Mouse (Mus musculus) gastrocnemius, postnatal 4 days (tissue): ENCODE measurements around the gene Insyn1. TPM values are rescaled to one million over a fixed set of nuclear protein-coding genes. Genes with fewer than 3 reads are reported as not detected.
A peak's percentile ranks its signal among the peaks of the same experiment; 100 is the strongest.

Experiments used
- DNase-seq, 2 experiments: peaks; one replicate each; pipeline ENCODE4 v3.0.0; 2021 to 2022; ENCODE audit warnings: low spot score in 2 of 2, mixed read lengths in 2 of 2
- long read RNA-seq, 2 experiments: library from polyadenylated mRNA; stranded (forward); transcript quantifications; one replicate each; pipeline ENCODE4 v2.0.0; 2021
- total RNA-seq, 2 experiments: library from RNA; stranded (reverse); gene quantifications; 2 replicates each; pipeline ENCODE4 v1.2.3; 2021

The Insyn1 gene
- total RNA-seq = 10 to 100 TPM; 12.0 to 12.7 TPM
- long read RNA-seq, experiment 1, partial matches to known transcripts = 0 of 2 reads
- long read RNA-seq, experiment 1, other reads (novel, unspliced or antisense) = 0 of 2 reads
- long read RNA-seq, experiment 2, partial matches to known transcripts = 0 of 6 reads
- long read RNA-seq, experiment 2, other reads (novel, unspliced or antisense) = 1 of 6 reads

GRCm38 (mm10) chr9:58487851-58488801 is at the start of gene Insyn1:
TSS of gene Insyn1 (plus strand) at chr9:58488603.
- peak; percentile 55 to 68 for DNase-seq

- no peak for DNase-seq
Observed at GRCm38 (mm10) chr9:58438921-58439396, 49.4 kb upstream of the Insyn1 start.

- DNase-seq = peak in 1 of 2 experiments; percentile 33
Observed at GRCm38 (mm10) chr9:58440100-58440499, 48.3 kb upstream of the Insyn1 start.

GRCm38 (mm10) chr9:58440614-58441013 is 47.8 kb upstream of the Insyn1 start:
- DNase-seq = no peak

GRCm38 (mm10) chr9:58441351-58442104 is 46.9 kb upstream of the Insyn1 start:
- no peak for DNase-seq

- DNase-seq = no peak
Observed at GRCm38 (mm10) chr9:58442105-58443010, 46.0 kb upstream of the Insyn1 start.

- no peak for DNase-seq
Observed at GRCm38 (mm10) chr9:58443061-58443460, 45.3 kb upstream of the Insyn1 start.

- DNase-seq = no peak
Observed at GRCm38 (mm10) chr9:58446829-58447228, 41.6 kb upstream of the Insyn1 start.

GRCm38 (mm10) chr9:58447997-58448595 is 40.3 kb upstream of the Insyn1 start:
- DNase-seq = no peak

GRCm38 (mm10) chr9:58449526-58449925 is 38.9 kb upstream of the Insyn1 start:
- DNase-seq = no peak

- no peak for DNase-seq
Observed at GRCm38 (mm10) chr9:58453791-58454378, 34.5 kb upstream of the Insyn1 start.

GRCm38 (mm10) chr9:58454886-58455285 is 33.5 kb upstream of the Insyn1 start:
- no peak for DNase-seq

- DNase-seq = peak in 1 of 2 experiments; percentile 16
Observed at GRCm38 (mm10) chr9:58455798-58456197, 32.6 kb upstream of the Insyn1 start.

GRCm38 (mm10) chr9:58457481-58457955 is 30.9 kb upstream of the Insyn1 start:
- no peak for DNase-seq

GRCm38 (mm10) chr9:58458341-58458740 is 30.1 kb upstream of the Insyn1 start:
- DNase-seq = no peak

- no peak for DNase-seq
Observed at GRCm38 (mm10) chr9:58458856-58459553, 29.4 kb upstream of the Insyn1 start.

GRCm38 (mm10) chr9:58467345-58468025 is 20.9 kb upstream of the Insyn1 start:
- DNase-seq = no peak

GRCm38 (mm10) chr9:58470466-58470865 is 17.9 kb upstream of the Insyn1 start:
- DNase-seq = no peak
